In the genomic region with DNA sequence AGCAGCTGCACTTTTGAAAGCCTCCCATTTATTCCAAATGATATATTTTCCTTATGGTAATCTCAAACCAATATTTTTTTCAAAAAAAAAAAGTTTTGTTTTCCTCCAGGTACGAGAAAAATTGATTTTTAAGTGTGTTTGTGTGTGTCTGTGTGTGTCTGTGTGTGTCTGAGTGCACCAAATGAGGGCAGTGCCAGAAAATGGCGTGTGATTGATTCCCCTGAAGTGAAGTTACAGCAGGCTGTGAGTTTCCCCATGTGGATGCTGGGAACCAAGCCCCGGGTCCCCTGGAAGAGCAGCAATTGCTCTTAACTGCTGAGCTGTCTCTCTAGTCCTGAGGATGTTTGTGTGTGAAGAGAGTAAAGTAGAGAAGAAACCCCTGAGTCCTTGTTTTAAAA, we compare ENCODE assay signal across 10 mouse cellular contexts. TPM values are rescaled to one million over a fixed set of nuclear protein-coding genes. Genes with fewer than 3 reads are reported as not detected.
DNase-seq lines count a peak whose midpoint lies in the region; ATAC-seq and TF ChIP-seq lines count a peak whose summit lies in the region.
"Had no signal": no experiment of that assay in that cellular context is flagged by ENCODE, and none has a peak within 500 bp of the region (broad histone marks: within the 10 kb centered on the region; RNA-seq: fewer than 3 reads in every experiment).

No protein-coding gene starts in this region.

- H3K9ac ChIP-seq in lung, embryonic 14.5 days = peak overlapping the region; percentile 82
- peak overlapping the region; percentile 85 for H3K9ac ChIP-seq in embryonic facial prominence, embryonic 12.5 days
- H3K9ac ChIP-seq in neural tube, embryonic 15.5 days (replicated peaks) = peak overlapping the region; percentile 96

- WGBS in lung, embryonic 14.5 days = 8% methylated on average over 3 of the region's 3 CpGs
- WGBS in embryonic facial prominence, embryonic 12.5 days = 16% methylated on average over 3 of the region's 3 CpGs
- 27% methylated on average over 3 of the region's 3 CpGs for WGBS in limb, embryonic 10.5 days
- 11% methylated on average over 3 of the region's 3 CpGs for WGBS in neural tube, embryonic 15.5 days

- H3K4me2 ChIP-seq in lung, embryonic 14.5 days = peak overlapping the region; percentile 86
- peak overlapping the region; percentile 60 for H3K4me2 ChIP-seq in embryonic facial prominence, embryonic 12.5 days (replicated peaks)
- peak overlapping the region; percentile 61 for H3K4me2 ChIP-seq in neural tube, embryonic 15.5 days

- TF ChIP-seq CTCF in lung, embryonic 14.5 days (IDR thresholded peaks at IDR 0.05; ENCODE audit: low read depth) = no peak

- peak overlapping the region; percentile 92; the same call in 1 of the 2 replicates for H3K27ac ChIP-seq in lung, embryonic 14.5 days (ENCODE audit: low read depth)
- peak overlapping the region; percentile 88 for H3K27ac ChIP-seq in embryonic facial prominence, embryonic 12.5 days
- H3K27ac ChIP-seq in limb, embryonic 10.5 days = peak overlapping the region; percentile 92
- peak overlapping the region; percentile 98 for H3K27ac ChIP-seq in neural tube, embryonic 15.5 days (replicated peaks)

- ATAC-seq in lung, embryonic 14.5 days (ENCODE audit: insufficient read depth) = no peak
- no peak for ATAC-seq in embryonic facial prominence, embryonic 12.5 days (ENCODE audit: insufficient number of reproducible peaks, insufficient read depth, low FRiP score, low TSS enrichment)
- no peak for ATAC-seq in neural tube, embryonic 15.5 days (ENCODE audit: low FRiP score)
- no peak for ATAC-seq in monocyte, adult 5-6 weeks (replicated peaks; ENCODE audit: insufficient number of reproducible peaks, low FRiP score, low TSS enrichment, poor library complexity, severe bottlenecking)

- DNase-seq in lung, embryonic 14.5 days = peak; percentile 52
- DNase-seq in lung, adult 18-20 months = no peak
- DNase-seq in limb, embryonic 10.5 days (ENCODE audit: low spot score) = peak; percentile 33
- no peak for DNase-seq in lung, postnatal 14 days
- no peak for DNase-seq in urinary bladder, postnatal 14 days (ENCODE audit: low spot score)
- DNase-seq: cerebellum, postnatal 25 days had no signal

- peak overlapping the region; percentile 73 for H3K4me3 ChIP-seq in lung, embryonic 14.5 days (ENCODE audit: low read depth, low read length)
- peak overlapping the region; percentile 78 for H3K4me3 ChIP-seq in embryonic facial prominence, embryonic 12.5 days
- peak overlapping the region; percentile 83 for H3K4me3 ChIP-seq in limb, embryonic 10.5 days
- H3K4me3 ChIP-seq in neural tube, embryonic 15.5 days (replicated peaks) = peak overlapping the region; percentile 93

- H3K36me3 ChIP-seq in lung, embryonic 14.5 days (ENCODE audit: insufficient read depth) = 0 out of 2 replicates have a peak, but pooled peaks cover 1% of the 10 kb centered on the region
- no peaks in the 10 kb centered on the region for H3K36me3 ChIP-seq in embryonic facial prominence, embryonic 12.5 days
- H3K36me3 ChIP-seq in limb, embryonic 10.5 days = peaks cover under 1% of the 10 kb centered on the region
- H3K36me3 ChIP-seq in neural tube, embryonic 15.5 days = no peaks in the 10 kb centered on the region

- peaks cover 15% of the 10 kb centered on the region for H3K4me1 ChIP-seq in lung, embryonic 14.5 days (ENCODE audit: insufficient read depth)
- H3K4me1 ChIP-seq in embryonic facial prominence, embryonic 12.5 days = peaks cover 14% of the 10 kb centered on the region
- peaks cover 12% of the 10 kb centered on the region for H3K4me1 ChIP-seq in limb, embryonic 10.5 days
- peaks cover 21% of the 10 kb centered on the region for H3K4me1 ChIP-seq in neural tube, embryonic 15.5 days

- H3K27me3 ChIP-seq in lung, embryonic 14.5 days (ENCODE audit: insufficient read depth, low read length) = no peaks in the 10 kb centered on the region
- H3K27me3 ChIP-seq in embryonic facial prominence, embryonic 12.5 days = no peaks in the 10 kb centered on the region
- H3K27me3 ChIP-seq in limb, embryonic 10.5 days (ENCODE audit: low read depth, poor library complexity, severe bottlenecking) = no peaks in the 10 kb centered on the region
- no peaks in the 10 kb centered on the region for H3K27me3 ChIP-seq in neural tube, embryonic 15.5 days (replicated peaks)

- H3K9me3 ChIP-seq in lung, embryonic 14.5 days (ENCODE audit: low read depth, low read length) = peaks cover 2% of the 10 kb centered on the region; the same call in 1 of the 2 replicates
- H3K9me3 ChIP-seq in embryonic facial prominence, embryonic 12.5 days = no peaks in the 10 kb centered on the region
- no peaks in the 10 kb centered on the region for H3K9me3 ChIP-seq in limb, embryonic 10.5 days (replicated peaks)
- H3K9me3 ChIP-seq in neural tube, embryonic 15.5 days (replicated peaks) = no peaks in the 10 kb centered on the region

RNA-seq across cellular contexts. Expression of gene A430033K04Rik, which starts 0.8 kb away (rescaled TPM):
- 12.8 and 14.0 TPM in 2 replicates for polyA plus RNA-seq in lung, embryonic 14.5 days (2014; fragmentation: Nextera tagmentation; extraction: Ambion mirVana)
- 17.9 and 18.5 TPM in 2 replicates for polyA plus RNA-seq in embryonic facial prominence, embryonic 12.5 days (2016; fragmentation: Nextera tagmentation; extraction: Ambion mirVana)
- 9.3 and 13.4 TPM in 2 replicates for polyA plus RNA-seq in limb, embryonic 10.5 days (2016; fragmentation: Nextera tagmentation; extraction: Ambion mirVana)
- 22.1 and 22.2 TPM in 2 replicates for polyA plus RNA-seq in neural tube, embryonic 15.5 days (2015; fragmentation: Nextera tagmentation; extraction: Ambion mirVana)
- 4.2 to 13.7 TPM (median 7.4 TPM) in 3 replicates for total RNA-seq in monocyte, adult 5-6 weeks (2017)

RNA-seq across cellular contexts. Expression of gene Zfp68, which starts 3.9 kb away (rescaled TPM):
- polyA plus RNA-seq in lung, embryonic 14.5 days (2014; fragmentation: Nextera tagmentation; extraction: Ambion mirVana) = 78.6 and 85.0 TPM in 2 replicates
- 76.1 and 82.7 TPM in 2 replicates for polyA plus RNA-seq in embryonic facial prominence, embryonic 12.5 days (2016; fragmentation: Nextera tagmentation; extraction: Ambion mirVana)
- polyA plus RNA-seq in limb, embryonic 10.5 days (2016; fragmentation: Nextera tagmentation; extraction: Ambion mirVana) = 58.4 and 70.5 TPM in 2 replicates
- polyA plus RNA-seq in neural tube, embryonic 15.5 days (2015; fragmentation: Nextera tagmentation; extraction: Ambion mirVana) = 66.9 and 69.6 TPM in 2 replicates
- total RNA-seq in monocyte, adult 5-6 weeks (2017) = 53.7 to 70.6 TPM (median 65.0 TPM) in 3 replicates

RNA-seq across cellular contexts. Expression of gene 1700123K08Rik, which starts 59.0 kb away (rescaled TPM):
- polyA plus RNA-seq in lung, embryonic 14.5 days (2014; fragmentation: Nextera tagmentation; extraction: Ambion mirVana) = not detected in 2 replicates
- 0.15 TPM in 1 of 2 replicates, not detected in the other for polyA plus RNA-seq in embryonic facial prominence, embryonic 12.5 days (2016; fragmentation: Nextera tagmentation; extraction: Ambion mirVana)
- not detected in 2 replicates for polyA plus RNA-seq in limb, embryonic 10.5 days (2016; fragmentation: Nextera tagmentation; extraction: Ambion mirVana)
- polyA plus RNA-seq in neural tube, embryonic 15.5 days (2015; fragmentation: Nextera tagmentation; extraction: Ambion mirVana) = 0.20 TPM in 1 of 2 replicates, not detected in the other
- total RNA-seq in monocyte, adult 5-6 weeks (2017) = not detected in 3 replicates
- total RNA-seq: neutrophil, adult 5-6 weeks had no signal

Comparison
In these comparisons a context has a peak if more than half of its experiments do, and no peak if none do; other contexts are left out.
1. DNase-seq: peak in lung, embryonic 14.5 days (single experiment) and limb, embryonic 10.5 days (single experiment); none in lung, adult 18-20 months (0 of 2), lung, postnatal 14 days (single experiment) and urinary bladder, postnatal 14 days (single experiment).
2. Peak in every context shown above with its lines, with median percentiles within 50 percentile points of each other: H3K27ac ChIP-seq, H3K4me2 ChIP-seq, H3K4me3 ChIP-seq and H3K9ac ChIP-seq.